Mouse (Mus musculus): Measurements from ENCODE around the gene Nwd2.

DNA sequence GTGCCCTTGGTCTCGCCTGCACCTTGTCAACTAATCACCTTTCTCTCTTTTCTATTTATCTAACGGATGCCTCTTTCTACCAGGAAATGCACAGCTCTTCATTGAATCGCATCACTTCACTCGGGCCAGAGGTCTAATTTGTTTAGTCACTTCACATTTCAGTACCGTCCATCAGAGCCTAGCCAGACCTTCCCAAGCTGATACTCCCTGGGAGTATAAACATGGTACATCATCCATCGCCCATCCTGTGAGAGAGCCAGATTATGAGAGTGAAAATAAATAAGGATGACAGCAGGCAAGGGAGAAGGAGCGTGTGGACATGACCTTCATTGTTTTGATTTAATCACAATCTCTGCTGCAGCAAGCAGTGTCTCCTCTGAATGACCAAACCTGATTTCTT is 86.6 kb downstream of the Nwd2 start:
- no peak for TF ChIP-seq POLR2A (IDR thresholded peaks at IDR 0.05; ENCODE audit: borderline replicate concordance, low read depth, low read length)
- TF ChIP-seq CTCF (IDR thresholded peaks at IDR 0.05; ENCODE audit: low read depth, low read length), result no peak

Data from bone marrow macrophage, adult 2 months (primary cell).